Mouse (Mus musculus): Measurements from ENCODE around the gene Smco2. TPM values are rescaled to one million over a fixed set of nuclear protein-coding genes. Genes with fewer than 3 reads are reported as not detected.

The Smco2 gene
- total RNA-seq, 2 experiments from 2014 or later: not detected

- intact Hi-C loops (cut with DNase I): no loop called here
- DNase-seq (ENCODE audit: low spot score in 2 of 2): no peak
Measured at GRCm38 (mm10) chr6:146917396-146917795, 67.5 kb downstream of the Smco2 start.

GRCm38 (mm10) chr6:146918341-146918740, 68.4 kb downstream of the Smco2 start:
- DNase-seq (ENCODE audit: low spot score in 2 of 2): no peak
- intact Hi-C loops (cut with DNase I): no loop called here

Other genes starting within 250 kb of the Smco2 start
- gene Med21, start 207.6 kb upstream of the Smco2 start, total RNA-seq (2021): 10 to 100 TPM; 38.2 to 39.1 TPM
- gene Tm7sf3, start 207.3 kb upstream of the Smco2 start, total RNA-seq (2021): 10 to 100 TPM; 30.0 to 33.5 TPM
- 10 to 100 TPM; 19.1 to 19.3 TPM for gene Stk38l, start 125.1 kb upstream of the Smco2 start, total RNA-seq (2021)
- 1 to 10 TPM; 8.0 to 9.3 TPM for gene Arntl2, start 54.0 kb upstream of the Smco2 start, total RNA-seq (2021)
- gene Ppfibp1, start 38.4 kb downstream of the Smco2 start, total RNA-seq (2021): 10 to 100 TPM; 65.4 to 86.1 TPM
- gene 1700034J05Rik, start 104.3 kb downstream of the Smco2 start, total RNA-seq (2021): not detected
- 1 to 10 TPM; 1.6 to 2.5 TPM for gene Rep15, start 182.5 kb downstream of the Smco2 start, total RNA-seq (2021)
- 10 to 100 TPM; 42.8 to 45.9 TPM for gene Mrps35, start 192.7 kb downstream of the Smco2 start, total RNA-seq (2021)
- gene Mansc4, start 236.9 kb downstream of the Smco2 start, total RNA-seq (2021): under 1 TPM; 0.53 to 0.70 TPM
- gene Klhl42, start 241.3 kb downstream of the Smco2 start, total RNA-seq (2021): 10 to 100 TPM; 22.9 to 23.8 TPM